Mouse (Mus musculus): Measurements from ENCODE around the gene Elavl4. TPM values are rescaled to one million over a fixed set of nuclear protein-coding genes. Genes with fewer than 3 reads are reported as not detected.

Elavl4 gene
- polyA plus RNA-seq (2016; fragmentation: Nextera tagmentation; extraction: Ambion mirVana), result 81.6 and 90.4 TPM in 2 replicates

GRCm38 (mm10) chr4:110351178-110352000 lies at the start of gene Elavl4:
Gene Elavl4, minus strand, starts transcription at chr4:110351909.
- peak; percentile 96 for DNase-seq (ENCODE audit: low spot score)
- under 1% methylated on average over 75 of the region's 75 CpGs for WGBS
- H3K27ac ChIP-seq (replicated peaks), result peak within 1 kb of the TSS; percentile 97

DNA sequence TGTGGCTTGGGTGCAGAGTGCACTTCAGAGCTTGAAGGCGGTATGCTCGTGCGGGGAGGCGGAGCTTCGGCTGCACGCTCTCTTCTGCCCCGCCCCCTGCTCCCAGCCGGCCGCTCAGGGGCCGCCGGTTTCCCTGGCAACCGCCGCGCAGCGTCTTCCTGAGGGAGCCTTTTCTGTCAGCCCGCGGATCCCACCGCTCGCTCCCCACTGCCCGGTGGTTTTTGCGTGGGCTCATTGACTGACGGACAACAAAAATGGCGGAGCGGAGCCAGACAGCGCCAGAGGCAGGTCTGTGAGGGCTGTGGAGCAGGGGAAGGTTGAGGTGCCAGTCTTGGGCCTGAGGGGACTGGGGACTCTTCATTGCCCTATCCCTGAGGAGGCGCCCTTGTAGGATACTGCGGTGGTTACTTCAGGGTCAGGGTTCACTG lies 45.9 kb upstream of the Elavl4 start, which contains the start of gene Agbl4:
Gene Agbl4 (plus strand): TSS at position 44 of the 428 bp plus-strand sequence.
- no peak within 1 kb of the TSS for H3K27ac ChIP-seq (replicated peaks)

More at GRCm38 (mm10) chr4:110351178-110352000, at the start of gene Elavl4:
- H3K36me3 ChIP-seq (replicated peaks), result no peaks in the 10 kb centered on the region
- no peaks in the 10 kb centered on the region for H3K9me3 ChIP-seq
- H3K4me1 ChIP-seq, result peaks cover 13% of the 10 kb centered on the region
- no peaks in the 10 kb centered on the region for H3K27me3 ChIP-seq (replicated peaks; ENCODE audit: low read depth, poor library complexity, severe bottlenecking)
- H3K4me3 ChIP-seq, result peak within 1 kb of the TSS; percentile 82

GRCm38 (mm10) chr4:110396221-110396620 lies 44.5 kb upstream of the Elavl4 start:
- no peaks in the 10 kb centered on the region for H3K9me3 ChIP-seq
- 86% methylated on average over 5 of the region's 5 CpGs for WGBS
- H3K36me3 ChIP-seq (replicated peaks), result no peaks in the 10 kb centered on the region
- peaks cover 9% of the 10 kb centered on the region for H3K4me1 ChIP-seq
- no peak overlapping the region for H3K27ac ChIP-seq (replicated peaks)
- H3K27me3 ChIP-seq (replicated peaks; ENCODE audit: low read depth, poor library complexity, severe bottlenecking), result no peaks in the 10 kb centered on the region
- H3K4me3 ChIP-seq, result no peak overlapping the region
- no peak for DNase-seq (ENCODE audit: low spot score)

More for the DNA sequence above, 45.9 kb upstream of the Elavl4 start, which contains the start of gene Agbl4:
- Histone ChIP-seq H3K4me3 (peak within 1 kb of the TSS; percentile 69), H3K9me3 (no peaks in the 10 kb centered on the region), H3K36me3 (replicated peaks) (no peaks in the 10 kb centered on the region), H3K4me1 (peaks cover 9% of the 10 kb centered on the region), H3K27me3 (replicated peaks; ENCODE audit: low read depth, poor library complexity, severe bottlenecking) (no peaks in the 10 kb centered on the region)
- DNase-seq (ENCODE audit: low spot score), result peak; percentile 90
- under 1% methylated on average over 27 of the region's 27 CpGs for WGBS

GRCm38 (mm10) chr4:110360568-110360967 lies 8.9 kb upstream of the Elavl4 start:
- H3K4me1 ChIP-seq, result no peaks in the 10 kb centered on the region
- DNase-seq (ENCODE audit: low spot score), result no peak
- 83% methylated on average over 2 of the region's 2 CpGs for WGBS
- no peaks in the 10 kb centered on the region for H3K9me3 ChIP-seq
- H3K27me3 ChIP-seq (replicated peaks; ENCODE audit: low read depth, poor library complexity, severe bottlenecking), result no peaks in the 10 kb centered on the region
- no peaks in the 10 kb centered on the region for H3K36me3 ChIP-seq (replicated peaks)
- no peak overlapping the region for H3K27ac ChIP-seq (replicated peaks)
- no peak overlapping the region for H3K4me3 ChIP-seq

- no peak for DNase-seq (ENCODE audit: low spot score)
- Histone ChIP-seq H3K4me1 (peaks cover 13% of the 10 kb centered on the region), H3K9me3 (no peaks in the 10 kb centered on the region), H3K27me3 (replicated peaks; ENCODE audit: low read depth, poor library complexity, severe bottlenecking) (no peaks in the 10 kb centered on the region), H3K4me3 (peak overlapping the region; percentile 82), H3K36me3 (replicated peaks) (no peaks in the 10 kb centered on the region), H3K27ac (replicated peaks) (peak overlapping the region; percentile 97)
- WGBS, result 10% methylated on average over 5 of the region's 5 CpGs
These were observed 276 bp upstream of the Elavl4 start for GRCm38 (mm10) chr4:110352001-110352369.

GRCm38 (mm10) chr4:110350856-110351177 lies 892 bp downstream of the Elavl4 start:
- DNase-seq (ENCODE audit: low spot score), result peak; percentile 46
- peak overlapping the region; percentile 82 for H3K4me3 ChIP-seq
- peaks cover 13% of the 10 kb centered on the region for H3K4me1 ChIP-seq
- 9% methylated on average over 6 of the region's 6 CpGs for WGBS
- no peaks in the 10 kb centered on the region for H3K36me3 ChIP-seq (replicated peaks)
- no peaks in the 10 kb centered on the region for H3K27me3 ChIP-seq (replicated peaks; ENCODE audit: low read depth, poor library complexity, severe bottlenecking)
- peak overlapping the region; percentile 97 for H3K27ac ChIP-seq (replicated peaks)
- H3K9me3 ChIP-seq, result no peaks in the 10 kb centered on the region

GRCm38 (mm10) chr4:110323912-110324311 lies 27.8 kb downstream of the Elavl4 start:
- WGBS, result 62% methylated on average over 3 of the region's 3 CpGs
- H3K4me1 ChIP-seq, result no peaks in the 10 kb centered on the region

GRCm38 (mm10) chr4:110312126-110312525 lies 39.6 kb downstream of the Elavl4 start:
- WGBS, result 11% methylated on average over 1 of the region's 1 CpGs
- Histone ChIP-seq H3K27ac (replicated peaks) (no peak overlapping the region), H3K27me3 (replicated peaks; ENCODE audit: low read depth, poor library complexity, severe bottlenecking) (no peaks in the 10 kb centered on the region), H3K4me1 (no peaks in the 10 kb centered on the region), H3K9me3 (no peaks in the 10 kb centered on the region), H3K36me3 (replicated peaks) (no peaks in the 10 kb centered on the region), H3K4me3 (no peak overlapping the region)
- no peak for DNase-seq (ENCODE audit: low spot score)

More at GRCm38 (mm10) chr4:110323912-110324311, 27.8 kb downstream of the Elavl4 start:
- Histone ChIP-seq H3K4me3 (no peak overlapping the region), H3K9me3 (no peaks in the 10 kb centered on the region), H3K27ac (replicated peaks) (no peak overlapping the region), H3K36me3 (replicated peaks) (no peaks in the 10 kb centered on the region), H3K27me3 (replicated peaks; ENCODE audit: low read depth, poor library complexity, severe bottlenecking) (no peaks in the 10 kb centered on the region)
- no peak for DNase-seq (ENCODE audit: low spot score)

GRCm38 (mm10) chr4:110306972-110307371 lies 44.7 kb downstream of the Elavl4 start:
- 70% methylated on average over 5 of the region's 5 CpGs for WGBS
- Histone ChIP-seq H3K27me3 (replicated peaks; ENCODE audit: low read depth, poor library complexity, severe bottlenecking) (no peaks in the 10 kb centered on the region), H3K9me3 (no peaks in the 10 kb centered on the region), H3K36me3 (replicated peaks) (no peaks in the 10 kb centered on the region), H3K4me3 (no peak overlapping the region), H3K27ac (replicated peaks) (no peak overlapping the region), H3K4me1 (no peaks in the 10 kb centered on the region)
- DNase-seq (ENCODE audit: low spot score), result no peak

GRCm38 (mm10) chr4:110306559-110306958 lies 45.1 kb downstream of the Elavl4 start:
- H3K4me1 ChIP-seq, result no peaks in the 10 kb centered on the region
- no peaks in the 10 kb centered on the region for H3K27me3 ChIP-seq (replicated peaks; ENCODE audit: low read depth, poor library complexity, severe bottlenecking)
- 86% methylated on average over 11 of the region's 11 CpGs for WGBS
- no peak overlapping the region for H3K27ac ChIP-seq (replicated peaks)
- H3K36me3 ChIP-seq (replicated peaks), result no peaks in the 10 kb centered on the region
- no peak for DNase-seq (ENCODE audit: low spot score)
- H3K4me3 ChIP-seq, result no peak overlapping the region
- no peaks in the 10 kb centered on the region for H3K9me3 ChIP-seq

DNA sequence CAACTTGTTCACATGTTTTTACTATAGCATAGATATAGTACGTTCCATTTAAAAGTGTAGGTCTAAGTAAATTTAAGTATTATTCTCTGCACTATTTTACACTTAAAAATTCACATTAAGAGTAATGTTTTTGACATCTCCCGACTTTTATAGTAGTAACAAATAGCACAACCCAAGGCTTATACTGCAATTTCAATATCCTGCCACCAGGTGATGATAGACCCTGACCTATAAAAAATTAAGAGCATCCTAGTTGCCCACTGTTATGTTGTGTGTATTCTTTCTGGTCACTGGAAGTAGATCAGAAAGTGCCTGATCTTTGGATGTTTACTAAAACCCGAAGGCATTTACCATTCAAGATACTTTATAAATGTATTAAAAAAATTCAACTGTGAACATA lies 55.9 kb downstream of the Elavl4 start:
- DNase-seq (ENCODE audit: low spot score), result no peak
- WGBS, result 91% methylated on average over 3 of the region's 3 CpGs
- Histone ChIP-seq H3K4me1 (peaks cover 12% of the 10 kb centered on the region), H3K36me3 (replicated peaks) (no peaks in the 10 kb centered on the region), H3K27me3 (replicated peaks; ENCODE audit: low read depth, poor library complexity, severe bottlenecking) (no peaks in the 10 kb centered on the region), H3K27ac (replicated peaks) (no peak overlapping the region), H3K9me3 (no peaks in the 10 kb centered on the region), H3K4me3 (no peak overlapping the region)

DNA sequence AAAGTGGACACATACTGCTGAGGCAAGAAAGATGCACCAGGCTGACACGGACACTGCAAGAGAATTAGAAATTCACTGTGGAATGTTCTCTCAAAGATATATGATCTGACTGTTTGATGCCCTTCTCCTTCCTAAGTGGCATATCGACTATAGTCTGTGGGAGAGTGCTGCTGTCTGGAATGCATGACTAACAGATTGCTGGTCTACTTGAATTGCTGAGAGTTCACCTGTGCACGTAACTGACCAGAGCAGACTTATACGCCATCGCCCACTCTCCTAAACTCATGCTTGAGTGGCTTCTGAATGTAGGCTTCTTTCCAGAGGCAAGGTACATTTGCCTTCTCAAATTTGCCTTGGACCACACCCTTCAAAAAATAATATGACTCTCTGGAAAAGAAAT lies 58.5 kb downstream of the Elavl4 start:
- peaks cover 16% of the 10 kb centered on the region for H3K4me1 ChIP-seq
- H3K27ac ChIP-seq (replicated peaks), result no peak overlapping the region
- no peak overlapping the region for H3K4me3 ChIP-seq
- H3K9me3 ChIP-seq, result no peaks in the 10 kb centered on the region
- H3K27me3 ChIP-seq (replicated peaks; ENCODE audit: low read depth, poor library complexity, severe bottlenecking), result no peaks in the 10 kb centered on the region
- WGBS, result 61% methylated on average over 5 of the region's 5 CpGs
- H3K36me3 ChIP-seq (replicated peaks), result no peaks in the 10 kb centered on the region
- no peak for DNase-seq (ENCODE audit: low spot score)

GRCm38 (mm10) chr4:110292471-110292870 lies 59.2 kb downstream of the Elavl4 start:
- H3K27ac ChIP-seq (replicated peaks), result peak overlapping the region; percentile 30; the same call in 1 of the 2 replicates
- H3K36me3 ChIP-seq (replicated peaks), result no peaks in the 10 kb centered on the region
- DNase-seq (ENCODE audit: low spot score), result peak; percentile 44
- no peaks in the 10 kb centered on the region for H3K9me3 ChIP-seq
- H3K4me1 ChIP-seq, result peaks cover 18% of the 10 kb centered on the region
- no peak overlapping the region for H3K4me3 ChIP-seq
- no peaks in the 10 kb centered on the region for H3K27me3 ChIP-seq (replicated peaks; ENCODE audit: low read depth, poor library complexity, severe bottlenecking)
- WGBS, result 37% methylated on average over 10 of the region's 10 CpGs
